Mouse (Mus musculus): ENCODE results near the gene Tex261.

DNA sequence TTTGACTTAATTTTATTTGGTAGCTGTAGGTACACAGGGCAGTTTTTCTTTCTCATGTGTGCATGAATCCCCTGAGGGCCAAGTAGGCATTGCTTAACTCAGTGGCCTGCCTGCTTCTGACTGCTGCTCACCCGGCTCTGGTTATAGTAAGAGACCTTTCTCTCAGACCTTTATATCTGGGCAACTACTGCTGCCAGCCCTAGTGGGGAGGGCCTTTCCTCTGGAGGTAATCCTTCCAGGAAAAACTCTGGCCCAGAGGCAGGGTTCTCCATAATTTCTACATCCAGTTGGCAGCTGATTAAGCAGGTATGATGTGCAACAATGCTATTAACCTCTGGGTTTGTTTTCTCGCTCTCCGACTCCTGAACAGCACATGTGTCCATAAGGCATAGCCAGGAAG, 27.2 kb upstream of the Tex261 start:
- no peak for TF ChIP-seq CTCF (IDR thresholded peaks at IDR 0.05; ENCODE audit: borderline replicate concordance, control insufficient read depth, extremely low read depth, insufficient read depth, low read length, poor library complexity)
- no peak for TF ChIP-seq POLR2A (IDR thresholded peaks at IDR 0.05; ENCODE audit: control insufficient read depth, extremely low read depth, insufficient read depth, low read length, poor library complexity)
